Mouse (Mus musculus): ENCODE data around the gene Zfp287.

GRCm38 (mm10) chr11:62691592-62691991 is 40.1 kb downstream of the Zfp287 start:
- TF ChIP-seq POLR2A (IDR thresholded peaks at IDR 0.05; ENCODE audit: borderline replicate concordance, low read depth, low read length) (no peak), CTCF (IDR thresholded peaks at IDR 0.05; ENCODE audit: low read depth, low read length) (no peak)

All from bone marrow macrophage, adult 2 months (primary cell).